In the genomic region with DNA sequence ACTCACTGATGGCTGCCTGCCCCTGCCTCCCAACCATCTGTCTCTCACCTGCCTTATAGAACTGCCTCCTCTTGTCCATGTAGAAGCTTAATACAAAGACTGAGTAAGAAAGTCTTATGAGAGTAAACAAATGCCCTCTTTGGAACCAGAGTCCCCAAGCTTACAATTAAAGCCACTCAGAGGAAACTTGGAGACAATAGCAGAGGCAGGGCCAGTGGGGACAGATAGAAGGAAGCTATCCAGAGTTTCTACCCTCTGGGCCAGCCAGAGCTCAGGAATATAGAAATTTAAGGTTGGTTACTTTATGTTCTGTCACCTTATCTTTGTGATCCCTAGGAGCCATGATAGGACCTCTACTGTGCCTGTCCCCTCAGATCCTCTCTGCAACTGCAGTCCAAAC, we compare ENCODE assay signal across 31 mouse cellular contexts. TPM values are rescaled to one million over a fixed set of nuclear protein-coding genes. Genes with fewer than 3 reads are reported as not detected.
DNase-seq lines count a peak whose midpoint lies in the region; ATAC-seq and TF ChIP-seq lines count a peak whose summit lies in the region.
"Had no signal": no experiment of that assay in that cellular context is flagged by ENCODE, and none has a peak within 500 bp of the region (broad histone marks: within the 10 kb centered on the region; RNA-seq: fewer than 3 reads in every experiment).

A gene (minus strand): TSS at position 101 of the 400 bp plus-strand sequence.

- H3K4me1 ChIP-seq in heart, adult 2 months (ENCODE audit: control insufficient read depth, insufficient read depth, low read length): peaks cover 5% of the 10 kb centered on the region
- H3K4me1 ChIP-seq in heart, embryonic 15.5 days (replicated peaks): no peaks in the 10 kb centered on the region
- no peaks in the 10 kb centered on the region for H3K4me1 ChIP-seq in heart, postnatal 0 days (ENCODE audit: control insufficient read depth, insufficient read depth)
- H3K4me1 ChIP-seq in stomach, embryonic 16.5 days (ENCODE audit: control insufficient read depth, insufficient read depth, low read length): peaks cover 4% of the 10 kb centered on the region; the same call in 1 of the 2 replicates
- H3K4me1 ChIP-seq in stomach, postnatal 0 days (replicated peaks; ENCODE audit: control insufficient read depth, insufficient read depth): no peaks in the 10 kb centered on the region
- H3K4me1 ChIP-seq: embryonic facial prominence, embryonic 13.5 days; embryonic facial prominence, embryonic 15.5 days; forebrain, embryonic 10.5 days; forebrain, embryonic 12.5 days had no signal

- TF ChIP-seq POLR2A in heart, adult 2 months (IDR thresholded peaks at IDR 0.05; ENCODE audit: insufficient read depth, low read depth, low read length): no peak

- no peaks in the 10 kb centered on the region for H3K27me3 ChIP-seq in heart, adult 2 months (ENCODE audit: control insufficient read depth, insufficient read depth, low read length)
- no peaks in the 10 kb centered on the region for H3K27me3 ChIP-seq in heart, embryonic 15.5 days
- H3K27me3 ChIP-seq in heart, postnatal 0 days (ENCODE audit: control insufficient read depth, insufficient read depth, low read length): no peaks in the 10 kb centered on the region
- H3K27me3 ChIP-seq in stomach, embryonic 16.5 days (ENCODE audit: control insufficient read depth, insufficient read depth, low read length): no peaks in the 10 kb centered on the region
- H3K27me3 ChIP-seq in stomach, postnatal 0 days (ENCODE audit: control insufficient read depth, insufficient read depth, low read length): no peaks in the 10 kb centered on the region
- H3K27me3 ChIP-seq: embryonic facial prominence, embryonic 13.5 days; embryonic facial prominence, embryonic 15.5 days; forebrain, embryonic 12.5 days had no signal

- no peak within 1 kb of the TSS for H3K4me2 ChIP-seq in heart, embryonic 15.5 days
- H3K4me2 ChIP-seq in heart, postnatal 0 days (ENCODE audit: low read depth, low read length): no peak within 1 kb of the TSS
- no peak within 1 kb of the TSS for H3K4me2 ChIP-seq in stomach, embryonic 16.5 days (ENCODE audit: low read depth, low read length)
- no peak within 1 kb of the TSS for H3K4me2 ChIP-seq in stomach, postnatal 0 days (replicated peaks; ENCODE audit: low read depth)
- H3K4me2 ChIP-seq: embryonic facial prominence, embryonic 13.5 days; embryonic facial prominence, embryonic 15.5 days; forebrain, embryonic 12.5 days had no signal

- no peak for ATAC-seq in heart, embryonic 15.5 days (replicated peaks; ENCODE audit: insufficient number of reproducible peaks, insufficient read depth, low FRiP score, low read depth)
- no peak for ATAC-seq in heart, postnatal 0 days (ENCODE audit: insufficient read depth, low read depth)
- ATAC-seq in stomach, embryonic 16.5 days (ENCODE audit: insufficient read depth, low FRiP score): no peak
- no peak for ATAC-seq in stomach, postnatal 0 days (ENCODE audit: low FRiP score, low TSS enrichment)
- ATAC-seq: activated CD4-positive, CD25-positive, alpha-beta regulatory T cell, adult 4 months; forebrain, embryonic 14.5 days; Patski had no signal

- no peak for DNase-seq in heart, adult 2 months
- no peak for DNase-seq in heart, postnatal 10 days
- DNase-seq in heart, postnatal 25 days (ENCODE audit: low spot score): no peak
- no peak for DNase-seq in heart, postnatal 0 days (ENCODE audit: low spot score)
- DNase-seq in heart, postnatal 4 days: no peak
- DNase-seq in stomach, postnatal 0 days (ENCODE audit: low spot score): no peak
- DNase-seq: adrenal gland, adult 8-10 months; adrenal gland, postnatal 14 days; adrenal gland, postnatal 36 days; B cell, adult 2 months; cerebellum, adult 11 months; cerebellum, adult 18-20 months; cerebellum, adult 8-10 months; cerebellum, adult 9-11 months; cerebellum, postnatal 14 days; cerebellum, postnatal 36 days; embryo, embryonic 11 days had no signal

- intact Hi-C loops in heart, adult 2 months (cut with DNase I): loop anchor here (2.0 kb wide), 1 partner anchor 72 kb away; a partner anchor contains a TSS
- intact Hi-C loops in heart, postnatal 10 days (cut with DNase I): no loop called here
- intact Hi-C loops in heart, postnatal 25 days (cut with DNase I): no loop called here

- no peak for TF ChIP-seq CTCF in heart, adult 2 months (IDR thresholded peaks at IDR 0.05)
- TF ChIP-seq CTCF in heart, postnatal 0 days (IDR thresholded peaks at IDR 0.05; ENCODE audit: low read depth): no peak
- no peak for TF ChIP-seq CTCF in stomach, postnatal 0 days (IDR thresholded peaks at IDR 0.05; ENCODE audit: low read depth)

- no peak within 1 kb of the TSS for H3K9ac ChIP-seq in heart, adult 2 months (ENCODE audit: low read depth, low read length)
- no peak within 1 kb of the TSS for H3K9ac ChIP-seq in heart, embryonic 15.5 days
- H3K9ac ChIP-seq in heart, postnatal 0 days (replicated peaks; ENCODE audit: low read depth, low read length): no peak within 1 kb of the TSS
- no peak within 1 kb of the TSS for H3K9ac ChIP-seq in stomach, embryonic 16.5 days (ENCODE audit: low read length)
- no peak within 1 kb of the TSS for H3K9ac ChIP-seq in stomach, postnatal 0 days (ENCODE audit: low read length)
- H3K9ac ChIP-seq: embryonic facial prominence, embryonic 13.5 days; embryonic facial prominence, embryonic 15.5 days; forebrain, embryonic 12.5 days had no signal

- no peak for TF ChIP-seq EP300 in heart, adult 2 months (IDR thresholded peaks at IDR 0.05; ENCODE audit: insufficient read depth, low read depth, low read length)
- no peak for TF ChIP-seq EP300 in heart, postnatal 0 days (IDR thresholded peaks at IDR 0.05; ENCODE audit: low read depth)
- TF ChIP-seq EP300 in stomach, postnatal 0 days (optimal IDR thresholded peaks at IDR 0.05): no peak

- H3K4me3 ChIP-seq in heart, adult 2 months: no peak within 1 kb of the TSS
- no peak within 1 kb of the TSS for H3K4me3 ChIP-seq in heart, embryonic 15.5 days
- H3K4me3 ChIP-seq in heart, postnatal 0 days (ENCODE audit: low read depth, low read length): no peak within 1 kb of the TSS
- no peak within 1 kb of the TSS for H3K4me3 ChIP-seq in stomach, embryonic 16.5 days (replicated peaks; ENCODE audit: low read length)
- no peak within 1 kb of the TSS for H3K4me3 ChIP-seq in stomach, postnatal 0 days (ENCODE audit: low read depth, low read length)
- H3K4me3 ChIP-seq: embryonic facial prominence, embryonic 13.5 days; embryonic facial prominence, embryonic 15.5 days; erythroblast, embryonic 14.5 days; forebrain, embryonic 10.5 days; forebrain, embryonic 12.5 days had no signal

- H3K36me3 ChIP-seq in heart, adult 2 months (ENCODE audit: control insufficient read depth, insufficient read depth, low read length): peaks cover 2% of the 10 kb centered on the region; the same call in 1 of the 2 replicates
- H3K36me3 ChIP-seq in heart, embryonic 15.5 days: no peaks in the 10 kb centered on the region
- H3K36me3 ChIP-seq in heart, postnatal 0 days (replicated peaks; ENCODE audit: control insufficient read depth, insufficient read depth, low read length): no peaks in the 10 kb centered on the region
- H3K36me3 ChIP-seq in stomach, embryonic 16.5 days (ENCODE audit: control insufficient read depth, insufficient read depth, low read length): no peaks in the 10 kb centered on the region
- no peaks in the 10 kb centered on the region for H3K36me3 ChIP-seq in stomach, postnatal 0 days (ENCODE audit: control insufficient read depth, insufficient read depth, low read length)
- H3K36me3 ChIP-seq: embryonic facial prominence, embryonic 13.5 days; embryonic facial prominence, embryonic 15.5 days; forebrain, embryonic 10.5 days; forebrain, embryonic 12.5 days; G1E had no signal

- no peaks in the 10 kb centered on the region for H3K9me3 ChIP-seq in heart, embryonic 15.5 days (replicated peaks)
- H3K9me3 ChIP-seq in heart, postnatal 0 days (replicated peaks; ENCODE audit: control insufficient read depth, low read length): no peaks in the 10 kb centered on the region
- H3K9me3 ChIP-seq in stomach, embryonic 16.5 days (replicated peaks; ENCODE audit: control insufficient read depth, low read length): no peaks in the 10 kb centered on the region
- no peaks in the 10 kb centered on the region for H3K9me3 ChIP-seq in stomach, postnatal 0 days (ENCODE audit: control insufficient read depth, low read length)
- H3K9me3 ChIP-seq: embryonic facial prominence, embryonic 13.5 days; embryonic facial prominence, embryonic 15.5 days; forebrain, embryonic 10.5 days; forebrain, embryonic 12.5 days; G1E had no signal

- no peaks in the 10 kb centered on the region for H3K79me2 ChIP-seq in heart, adult 2 months (replicated peaks; ENCODE audit: control insufficient read depth, insufficient read depth, low read length)

- peak within 1 kb of the TSS; percentile 73 for H3K27ac ChIP-seq in heart, adult 2 months
- H3K27ac ChIP-seq in heart, embryonic 15.5 days: peak within 1 kb of the TSS; percentile 43
- H3K27ac ChIP-seq in heart, postnatal 0 days (ENCODE audit: low read depth): peak within 1 kb of the TSS; percentile 73
- 0 out of 2 replicates have a peak within 1 kb of the TSS, but pooled peaks have one; percentile 10 for H3K27ac ChIP-seq in stomach, embryonic 16.5 days (ENCODE audit: low read length)
- H3K27ac ChIP-seq in stomach, postnatal 0 days (replicated peaks): no peak within 1 kb of the TSS
- H3K27ac ChIP-seq: embryonic facial prominence, embryonic 13.5 days; embryonic facial prominence, embryonic 15.5 days; forebrain, embryonic 10.5 days; forebrain, embryonic 12.5 days had no signal

RNA-seq across cellular contexts. Expression of the gene that starts here (rescaled TPM):
- 1 to 10 TPM in 1 of 2 experiments, under 1 TPM in 1; 0.97 to 1.4 TPM for total RNA-seq in heart, adult 2 months (2021)
- 4.4 and 9.7 TPM in 2 replicates for polyA plus RNA-seq in heart, adult 2 months (2012; rRNA removed)
- total RNA-seq in heart, postnatal 10 days (2021): 1 to 10 TPM; 1.1 to 1.5 TPM
- 0.15 and 0.18 TPM in 2 replicates for polyA plus RNA-seq in heart, embryonic 15.5 days (2015; fragmentation: Nextera tagmentation; extraction: Ambion mirVana)
- 1 to 10 TPM; 1.3 to 1.7 TPM for total RNA-seq in heart, postnatal 25 days (2021)
- total RNA-seq in heart, postnatal 0 days (2014; rRNA removed; ENCODE audit: low replicate concordance): 20.3 TPM in 1 of 2 replicates, not detected in the other
- 0.45 and 0.59 TPM in 2 replicates for polyA plus RNA-seq in heart, postnatal 0 days (2015; fragmentation: Nextera tagmentation; extraction: Ambion mirVana)
- 1 to 10 TPM in 1 of 2 experiments, under 1 TPM in 1; 0.63 to 1.1 TPM for total RNA-seq in heart, postnatal 4 days (2021)
- not detected in 2 replicates for polyA plus RNA-seq in stomach, embryonic 16.5 days (2015; fragmentation: Nextera tagmentation; extraction: Ambion mirVana)
- 0.11 TPM in 1 of 2 replicates, not detected in the other for polyA plus RNA-seq in stomach, postnatal 0 days (2015; fragmentation: Nextera tagmentation; extraction: Ambion mirVana)
- total RNA-seq: CH12.LX; common myeloid progenitor, adult 5-6 weeks had no signal
- polyA plus RNA-seq: embryonic facial prominence, embryonic 11.5 days; embryonic facial prominence, embryonic 13.5 days; erythroblast, embryonic 14.5 days; forebrain, embryonic 10.5 days; forebrain, embryonic 12.5 days; forebrain, embryonic 14.5 days; G1E; Patski had no signal
